Mouse (Mus musculus): Measurements from ENCODE around the gene Polq. TPM values are rescaled to one million over a fixed set of nuclear protein-coding genes. Genes with fewer than 3 reads are reported as not detected.

Gene Polq
- polyA plus RNA-seq, 1 experiment from 2014 or later, result 11.7 TPM

DNA sequence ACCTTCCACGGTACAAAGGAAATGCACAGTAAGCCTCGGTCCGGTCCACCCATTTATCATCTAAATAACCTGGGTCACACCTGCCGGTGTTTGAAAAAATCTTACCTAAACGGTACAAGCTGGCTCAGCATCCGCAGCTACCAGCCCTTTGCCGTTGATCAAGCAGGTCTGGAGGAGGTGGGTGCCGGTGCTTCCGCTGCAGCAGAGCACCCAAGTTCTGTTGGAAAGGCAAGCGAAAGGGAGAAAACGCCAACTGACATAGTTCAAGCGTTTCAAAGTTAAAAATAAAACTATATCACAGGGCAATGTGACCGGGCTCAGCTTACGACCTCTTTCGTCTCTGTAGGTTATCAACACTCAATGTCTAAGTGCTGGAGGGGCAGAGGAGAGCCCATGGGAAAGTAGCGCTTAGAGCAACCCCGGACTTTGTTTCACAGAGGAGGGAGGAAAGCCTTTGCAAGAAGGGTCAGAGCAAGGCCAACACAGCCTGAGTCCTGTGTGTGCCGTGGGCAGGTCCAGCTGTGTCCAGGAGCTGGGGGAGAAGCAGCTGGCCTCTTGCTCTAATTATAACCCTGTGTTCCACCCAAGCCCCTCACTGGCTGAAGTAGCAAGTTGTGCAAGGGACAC, 21.5 kb upstream of the Polq start, which contains the start of gene Fbxo40:
Gene Fbxo40 (minus strand): TSS at position 469 of the 627 bp plus-strand sequence.
- H3K4me1 ChIP-seq (ENCODE audit: control insufficient read depth, insufficient read depth, low read length), result no peaks in the 10 kb centered on the region
- H3K9ac ChIP-seq (replicated peaks; ENCODE audit: low read depth, low read length), result no peak within 1 kb of the TSS
- no peaks in the 10 kb centered on the region for H3K9me3 ChIP-seq (ENCODE audit: control insufficient read depth, low read depth, low read length)
- H3K4me2 ChIP-seq (replicated peaks; ENCODE audit: low read depth, low read length), result no peak within 1 kb of the TSS
- WGBS, result 54% methylated on average over 18 of the region's 18 CpGs
- no peak for ATAC-seq (ENCODE audit: insufficient number of reproducible peaks, insufficient read depth, low FRiP score, low read depth)
- H3K27me3 ChIP-seq (ENCODE audit: control insufficient read depth, insufficient read depth, low read length), result no peaks in the 10 kb centered on the region
- no peaks in the 10 kb centered on the region for H3K36me3 ChIP-seq (ENCODE audit: control insufficient read depth, insufficient read depth, low read length)
- no peak within 1 kb of the TSS for H3K27ac ChIP-seq (ENCODE audit: low read length)
- no peak within 1 kb of the TSS for H3K4me3 ChIP-seq (ENCODE audit: low read depth, low read length)

DNA sequence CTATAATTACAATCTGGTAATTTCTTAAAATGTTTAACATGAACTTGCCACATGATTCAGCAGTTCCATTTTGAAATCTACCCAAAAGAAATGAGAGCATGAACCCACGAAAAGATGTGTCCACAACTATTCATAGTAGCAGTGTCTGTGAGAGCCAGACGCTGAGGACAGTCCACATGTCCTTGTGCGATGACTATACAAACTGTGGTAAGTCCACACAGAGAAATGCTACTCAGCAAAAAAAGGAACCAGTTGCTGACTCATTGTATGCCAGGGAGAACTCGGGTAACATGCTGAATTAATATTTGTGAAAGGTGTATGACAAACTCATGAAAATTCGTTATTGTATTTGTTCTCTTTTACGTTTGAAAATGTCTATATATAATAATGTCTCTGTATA, 13.9 kb upstream of the Polq start:
- WGBS, result 80% methylated on average over 6 of the region's 6 CpGs
- ATAC-seq (ENCODE audit: insufficient number of reproducible peaks, insufficient read depth, low FRiP score, low read depth), result no peak

DNA sequence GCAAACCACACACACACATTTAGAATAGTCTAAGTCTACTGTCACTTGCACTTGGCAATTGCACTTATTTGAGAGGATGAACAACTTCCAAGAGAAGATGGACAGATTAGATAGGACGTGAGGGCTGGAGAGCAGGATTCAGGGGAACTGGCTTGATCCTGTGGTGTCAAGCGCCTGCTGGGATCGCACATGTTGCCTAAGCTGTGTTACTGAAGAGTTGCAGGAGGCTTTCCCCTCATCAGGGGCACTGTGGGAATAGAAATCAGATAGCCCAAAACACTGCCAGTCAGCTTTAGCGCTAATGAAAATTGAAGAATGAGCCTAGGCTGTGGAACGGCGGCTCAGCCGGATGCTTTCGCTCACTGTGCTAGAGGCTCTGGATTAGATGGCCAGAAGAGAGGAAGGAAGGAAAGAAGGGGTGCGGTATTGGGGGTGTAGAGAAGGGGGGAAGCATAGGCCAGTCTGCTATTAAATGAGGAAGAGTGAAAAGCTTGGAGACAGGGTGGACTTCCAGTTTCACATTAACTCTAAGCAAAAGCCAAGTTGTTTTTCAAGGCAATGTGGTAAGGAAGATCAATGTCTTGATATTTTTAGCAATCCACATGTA, 12.1 kb upstream of the Polq start:
- Histone ChIP-seq H3K4me2 (replicated peaks; ENCODE audit: low read depth, low read length) (no peak overlapping the region), H3K9ac (replicated peaks; ENCODE audit: low read depth, low read length) (no peak overlapping the region), H3K9me3 (ENCODE audit: control insufficient read depth, low read depth, low read length) (no peaks in the 10 kb centered on the region), H3K4me3 (ENCODE audit: low read depth, low read length) (no peak overlapping the region), H3K4me1 (ENCODE audit: control insufficient read depth, insufficient read depth, low read length) (no peaks in the 10 kb centered on the region), H3K27me3 (ENCODE audit: control insufficient read depth, insufficient read depth, low read length) (no peaks in the 10 kb centered on the region), H3K36me3 (ENCODE audit: control insufficient read depth, insufficient read depth, low read length) (no peaks in the 10 kb centered on the region), H3K27ac (ENCODE audit: low read length) (no peak overlapping the region)
- 78% methylated on average over 9 of the region's 9 CpGs for WGBS
- ATAC-seq (ENCODE audit: insufficient number of reproducible peaks, insufficient read depth, low FRiP score, low read depth), result no peak

More for the DNA sequence above, 13.9 kb upstream of the Polq start:
- H3K27me3 ChIP-seq (ENCODE audit: control insufficient read depth, insufficient read depth, low read length), result no peaks in the 10 kb centered on the region
- no peaks in the 10 kb centered on the region for H3K9me3 ChIP-seq (ENCODE audit: control insufficient read depth, low read depth, low read length)
- H3K36me3 ChIP-seq (ENCODE audit: control insufficient read depth, insufficient read depth, low read length), result no peaks in the 10 kb centered on the region
- H3K4me3 ChIP-seq (ENCODE audit: low read depth, low read length), result no peak overlapping the region
- H3K4me1 ChIP-seq (ENCODE audit: control insufficient read depth, insufficient read depth, low read length), result no peaks in the 10 kb centered on the region
- H3K27ac ChIP-seq (ENCODE audit: low read length), result no peak overlapping the region
- no peak overlapping the region for H3K4me2 ChIP-seq (replicated peaks; ENCODE audit: low read depth, low read length)
- no peak overlapping the region for H3K9ac ChIP-seq (replicated peaks; ENCODE audit: low read depth, low read length)

DNA sequence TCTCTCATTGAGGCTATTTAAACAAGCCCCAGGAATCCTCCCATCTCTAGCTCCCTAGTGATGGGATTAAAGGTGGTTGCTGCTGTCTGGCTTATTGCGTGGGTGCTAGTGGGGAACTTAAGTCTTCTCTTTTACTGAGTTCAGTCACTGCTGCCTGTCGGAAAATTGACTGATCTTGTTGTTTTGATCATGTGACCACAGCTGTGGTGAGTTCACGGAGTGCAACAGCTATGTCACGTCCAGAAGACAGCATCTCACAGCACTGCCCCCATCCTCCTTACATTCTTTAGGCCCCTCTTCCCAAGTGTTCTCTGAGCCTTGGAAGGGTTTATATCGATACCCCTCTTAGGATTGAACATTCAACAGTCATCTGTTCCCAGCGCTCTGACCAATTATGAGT, 2.3 kb upstream of the Polq start:
- no peaks in the 10 kb centered on the region for H3K9me3 ChIP-seq (ENCODE audit: control insufficient read depth, low read depth, low read length)
- H3K36me3 ChIP-seq (ENCODE audit: control insufficient read depth, insufficient read depth, low read length), result no peaks in the 10 kb centered on the region
- ATAC-seq (ENCODE audit: insufficient number of reproducible peaks, insufficient read depth, low FRiP score, low read depth), result no peak
- whole genome bisulfite sequencing, result 58% methylated on average over 6 of the region's 6 CpGs
- no peak overlapping the region for H3K27ac ChIP-seq (ENCODE audit: low read length)
- no peak overlapping the region for H3K9ac ChIP-seq (replicated peaks; ENCODE audit: low read depth, low read length)
- H3K27me3 ChIP-seq (ENCODE audit: control insufficient read depth, insufficient read depth, low read length), result no peaks in the 10 kb centered on the region
- peaks cover 6% of the 10 kb centered on the region for H3K4me1 ChIP-seq (ENCODE audit: control insufficient read depth, insufficient read depth, low read length)
- no peak overlapping the region for H3K4me3 ChIP-seq (ENCODE audit: low read depth, low read length)
- H3K4me2 ChIP-seq (replicated peaks; ENCODE audit: low read depth, low read length), result no peak overlapping the region

DNA sequence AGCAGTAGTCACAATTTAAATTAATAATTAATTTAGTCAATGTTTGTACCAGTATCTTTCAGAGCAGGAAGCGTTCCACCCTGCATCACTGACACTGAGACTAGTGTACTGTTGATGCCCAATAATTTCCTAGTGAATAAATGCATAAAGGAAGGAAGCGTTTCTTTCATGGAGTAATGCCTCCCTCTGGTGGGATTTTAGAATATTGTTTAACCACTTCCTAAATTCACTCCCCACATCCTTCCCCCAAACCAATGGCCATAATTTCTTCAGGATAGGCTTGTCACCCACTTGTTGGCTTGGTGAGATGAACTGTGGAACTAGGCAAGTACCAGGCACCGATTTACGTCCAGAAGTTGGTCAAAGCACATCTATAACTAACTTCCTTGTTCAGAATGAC, 1.2 kb upstream of the Polq start:
- Histone ChIP-seq H3K9me3 (ENCODE audit: control insufficient read depth, low read depth, low read length) (no peaks in the 10 kb centered on the region), H3K36me3 (ENCODE audit: control insufficient read depth, insufficient read depth, low read length) (peaks cover 3% of the 10 kb centered on the region; the same call in 1 of the 2 replicates), H3K27ac (ENCODE audit: low read length) (no peak overlapping the region), H3K27me3 (ENCODE audit: control insufficient read depth, insufficient read depth, low read length) (no peaks in the 10 kb centered on the region), H3K9ac (replicated peaks; ENCODE audit: low read depth, low read length) (no peak overlapping the region), H3K4me1 (ENCODE audit: control insufficient read depth, insufficient read depth, low read length) (peaks cover 6% of the 10 kb centered on the region), H3K4me2 (replicated peaks; ENCODE audit: low read depth, low read length) (no peak overlapping the region), H3K4me3 (ENCODE audit: low read depth, low read length) (no peak overlapping the region)
- peak; percentile 39; the same call in 1 of the 2 replicates for ATAC-seq (ENCODE audit: insufficient number of reproducible peaks, insufficient read depth, low FRiP score, low read depth)
- WGBS, result 58% methylated on average over 4 of the region's 4 CpGs

DNA sequence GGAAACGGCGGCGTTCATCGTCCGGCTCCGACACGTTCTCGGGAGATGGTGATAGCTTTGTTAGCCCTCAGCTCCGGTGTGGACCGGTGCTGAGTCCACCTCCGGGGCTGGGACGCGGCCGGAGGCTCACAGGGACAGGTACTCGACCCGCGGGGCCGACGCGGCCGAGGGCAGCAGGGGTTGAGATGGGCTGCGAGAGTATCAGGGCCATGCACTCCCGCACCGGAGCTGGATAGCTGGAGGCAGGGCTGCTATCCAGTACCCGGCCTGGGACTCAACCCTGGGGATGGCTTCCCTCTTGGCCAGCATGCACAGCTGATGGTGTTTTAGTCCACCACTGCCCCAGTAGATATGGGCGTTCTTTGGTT, 320 bp downstream of the Polq start:
- Histone ChIP-seq H3K9ac (replicated peaks; ENCODE audit: low read depth, low read length) (peak overlapping the region; percentile 69), H3K4me1 (ENCODE audit: control insufficient read depth, insufficient read depth, low read length) (peaks cover 6% of the 10 kb centered on the region)
- WGBS, result under 1% methylated on average over 26 of the region's 26 CpGs

DNA sequence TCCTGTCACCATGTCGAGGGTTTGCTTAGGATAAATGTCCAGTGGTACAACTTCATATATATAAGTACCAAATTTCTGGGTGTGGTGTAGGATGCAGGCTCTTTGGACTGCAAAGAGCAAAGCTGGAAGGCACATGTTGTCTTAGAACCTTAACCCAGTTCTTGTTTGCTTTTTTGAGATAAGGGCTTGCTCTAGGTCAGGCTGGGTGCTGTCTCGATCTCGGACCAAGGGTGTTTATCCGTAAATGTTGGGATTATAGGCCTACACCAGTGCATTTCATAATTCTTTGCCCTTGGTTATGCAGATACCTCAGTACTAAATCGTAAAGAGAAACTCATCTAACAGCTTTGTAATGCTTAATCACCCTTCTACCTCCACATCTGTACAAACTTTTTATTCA, 750 bp downstream of the Polq start:
- H3K27me3 ChIP-seq (ENCODE audit: control insufficient read depth, insufficient read depth, low read length), result no peaks in the 10 kb centered on the region
- 42% methylated on average over 5 of the region's 5 CpGs for WGBS
- H3K9me3 ChIP-seq (ENCODE audit: control insufficient read depth, low read depth, low read length), result no peaks in the 10 kb centered on the region
- H3K9ac ChIP-seq (replicated peaks; ENCODE audit: low read depth, low read length), result peak overlapping the region; percentile 69
- peak overlapping the region; percentile 83 for H3K4me3 ChIP-seq (ENCODE audit: low read depth, low read length)
- H3K36me3 ChIP-seq (ENCODE audit: control insufficient read depth, insufficient read depth, low read length), result peaks cover 3% of the 10 kb centered on the region; the same call in 1 of the 2 replicates
- H3K27ac ChIP-seq (ENCODE audit: low read length), result no peak overlapping the region
- ATAC-seq (ENCODE audit: insufficient number of reproducible peaks, insufficient read depth, low FRiP score, low read depth), result no peak
- H3K4me2 ChIP-seq (replicated peaks; ENCODE audit: low read depth, low read length), result peak overlapping the region; percentile 79
- peaks cover 6% of the 10 kb centered on the region for H3K4me1 ChIP-seq (ENCODE audit: control insufficient read depth, insufficient read depth, low read length)

More for the DNA sequence above, 320 bp downstream of the Polq start:
- Histone ChIP-seq H3K36me3 (ENCODE audit: control insufficient read depth, insufficient read depth, low read length) (peaks cover 3% of the 10 kb centered on the region; the same call in 1 of the 2 replicates), H3K9me3 (ENCODE audit: control insufficient read depth, low read depth, low read length) (no peaks in the 10 kb centered on the region), H3K27me3 (ENCODE audit: control insufficient read depth, insufficient read depth, low read length) (no peaks in the 10 kb centered on the region), H3K27ac (ENCODE audit: low read length) (no peak overlapping the region), H3K4me2 (replicated peaks; ENCODE audit: low read depth, low read length) (peak overlapping the region; percentile 79), H3K4me3 (ENCODE audit: low read depth, low read length) (peak overlapping the region; percentile 83)
- peak; percentile 64; the same call in 1 of the 2 replicates for ATAC-seq (ENCODE audit: insufficient number of reproducible peaks, insufficient read depth, low FRiP score, low read depth)

DNA sequence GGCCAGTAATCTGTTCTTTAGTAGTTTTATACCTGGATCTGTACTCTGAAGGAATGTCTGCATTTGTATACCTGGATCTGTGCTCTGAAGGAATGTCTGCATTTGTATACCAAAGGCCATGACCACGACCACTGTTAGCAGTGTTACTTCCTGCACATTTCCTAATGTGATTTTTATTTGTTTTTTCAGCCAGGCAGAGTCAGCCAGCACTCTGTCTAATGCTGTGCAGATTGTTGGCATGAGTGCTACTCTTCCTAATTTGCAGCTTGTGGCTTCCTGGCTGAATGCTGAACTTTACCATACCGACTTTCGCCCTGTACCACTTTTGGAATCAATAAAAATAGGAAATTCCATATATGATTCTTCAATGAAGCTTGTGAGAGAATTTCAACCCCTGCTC, 16.0 kb downstream of the Polq start:
- no peak for ATAC-seq (ENCODE audit: insufficient number of reproducible peaks, insufficient read depth, low FRiP score, low read depth)
- Histone ChIP-seq H3K4me3 (ENCODE audit: low read depth, low read length) (no peak overlapping the region), H3K27ac (ENCODE audit: low read length) (no peak overlapping the region), H3K4me1 (ENCODE audit: control insufficient read depth, insufficient read depth, low read length) (no peaks in the 10 kb centered on the region), H3K4me2 (replicated peaks; ENCODE audit: low read depth, low read length) (no peak overlapping the region), H3K36me3 (ENCODE audit: control insufficient read depth, insufficient read depth, low read length) (no peaks in the 10 kb centered on the region; the same call in 1 of the 2 replicates), H3K9ac (replicated peaks; ENCODE audit: low read depth, low read length) (no peak overlapping the region), H3K27me3 (ENCODE audit: control insufficient read depth, insufficient read depth, low read length) (no peaks in the 10 kb centered on the region), H3K9me3 (ENCODE audit: control insufficient read depth, low read depth, low read length) (no peaks in the 10 kb centered on the region)
- WGBS, result 77% methylated on average over 3 of the region's 3 CpGs
